Mouse (Mus musculus): ENCODE measurements around the gene Wapl. TPM values are rescaled to one million over a fixed set of nuclear protein-coding genes. Genes with fewer than 3 reads are reported as not detected.

The Wapl gene
- polyA plus RNA-seq, 1 experiment: 10.1 TPM

GRCm38 (mm10) chr14:34684989-34685388 lies 11.3 kb downstream of the Wapl start:
- Histone ChIP-seq H3K27me3 (replicated peaks; ENCODE audit: control insufficient read depth, insufficient read depth, low read length) (no peaks in the 10 kb centered on the region), H3K4me1 (ENCODE audit: control insufficient read depth, insufficient read depth, low read length) (no peaks in the 10 kb centered on the region), H3K4me3 (ENCODE audit: insufficient read depth, low read depth, low read length) (no peak overlapping the region), H3K27ac (ENCODE audit: insufficient read depth, low read depth, low read length) (no peak overlapping the region), H3K36me3 (ENCODE audit: control insufficient read depth, insufficient read depth, low read length) (peaks cover 1% of the 10 kb centered on the region; the same call in 1 of the 2 replicates)
- no peak for DNase-seq
- TF ChIP-seq POLR2A (IDR thresholded peaks at IDR 0.05; ENCODE audit: low read depth, low read length) (no peak), CTCF (conservative IDR thresholded peaks at IDR 0.05; ENCODE audit: insufficient read depth, insufficient read length, low read depth, low read length) (no peak)

DNA sequence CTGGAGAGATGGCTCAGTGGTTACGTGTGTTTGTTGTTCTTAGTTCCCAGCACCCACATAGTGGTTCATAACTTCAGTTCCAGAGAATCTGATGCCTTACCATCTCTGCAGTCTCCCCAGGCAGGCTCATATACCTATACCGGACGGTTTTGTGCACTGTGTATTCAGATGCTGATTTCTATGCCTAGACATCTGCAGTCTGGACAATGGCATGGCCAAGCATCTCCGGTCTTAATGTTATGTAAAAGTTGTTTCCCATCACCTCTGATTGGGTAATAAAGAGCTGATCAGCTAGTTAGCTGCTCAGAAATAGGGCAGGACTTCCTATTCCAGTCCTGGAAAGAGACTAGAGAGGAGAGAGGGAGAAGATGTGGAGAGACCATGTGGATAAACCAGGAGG lies 20.2 kb downstream of the Wapl start:
- H3K4me3 ChIP-seq (ENCODE audit: insufficient read depth, low read depth, low read length): no peak overlapping the region
- TF ChIP-seq CTCF (conservative IDR thresholded peaks at IDR 0.05; ENCODE audit: insufficient read depth, insufficient read length, low read depth, low read length) (no peak), POLR2A (IDR thresholded peaks at IDR 0.05; ENCODE audit: low read depth, low read length) (no peak)
- H3K27me3 ChIP-seq (replicated peaks; ENCODE audit: control insufficient read depth, insufficient read depth, low read length): no peaks in the 10 kb centered on the region
- DNase-seq: no peak
- H3K27ac ChIP-seq (ENCODE audit: insufficient read depth, low read depth, low read length): no peak overlapping the region
- WGBS: 96% methylated on average over 4 of the region's 4 CpGs
- H3K4me1 ChIP-seq (ENCODE audit: control insufficient read depth, insufficient read depth, low read length): no peaks in the 10 kb centered on the region
- peaks cover 2% of the 10 kb centered on the region for H3K36me3 ChIP-seq (ENCODE audit: control insufficient read depth, insufficient read depth, low read length)

DNA sequence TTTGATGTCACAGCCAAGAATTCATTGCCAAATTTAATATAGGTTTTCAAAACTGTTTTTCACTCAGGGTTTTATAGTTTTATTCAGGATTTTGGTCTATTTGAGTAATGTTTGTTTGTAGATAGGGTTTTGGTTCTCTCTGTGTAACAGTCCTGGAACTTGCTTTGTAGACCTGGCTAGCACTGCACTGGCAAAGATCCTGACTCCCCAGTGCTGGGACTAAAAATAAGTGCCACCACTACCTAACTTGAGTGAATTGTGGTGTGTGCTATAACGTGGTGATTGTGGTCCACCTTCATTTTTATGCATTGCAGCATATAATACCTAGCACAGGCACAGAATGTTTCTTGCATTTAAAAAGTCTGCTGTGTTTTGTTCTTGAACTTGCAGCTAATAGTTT lies 23.6 kb downstream of the Wapl start:
- peaks cover 1% of the 10 kb centered on the region for H3K36me3 ChIP-seq (ENCODE audit: control insufficient read depth, insufficient read depth, low read length)

GRCm38 (mm10) chr14:34710209-34710608 lies 36.5 kb downstream of the Wapl start:
- H3K36me3 ChIP-seq (ENCODE audit: control insufficient read depth, insufficient read depth, low read length): no peaks in the 10 kb centered on the region; the same call in 1 of the 2 replicates
- peaks cover 6% of the 10 kb centered on the region; the same call in 1 of the 2 replicates for H3K4me1 ChIP-seq (ENCODE audit: control insufficient read depth, insufficient read depth, low read length)
- TF ChIP-seq POLR2A (IDR thresholded peaks at IDR 0.05; ENCODE audit: low read depth, low read length) (no peak), CTCF (conservative IDR thresholded peaks at IDR 0.05; ENCODE audit: insufficient read depth, insufficient read length, low read depth, low read length) (no peak)
- DNase-seq: no peak
- no peaks in the 10 kb centered on the region for H3K27me3 ChIP-seq (replicated peaks; ENCODE audit: control insufficient read depth, insufficient read depth, low read length)
- no peak overlapping the region for H3K4me3 ChIP-seq (ENCODE audit: insufficient read depth, low read depth, low read length)
- 86% methylated on average over 2 of the region's 2 CpGs for WGBS
- no peak overlapping the region for H3K27ac ChIP-seq (ENCODE audit: insufficient read depth, low read depth, low read length)

More for the DNA sequence above, 23.6 kb downstream of the Wapl start:
- 61% methylated on average over 1 of the region's 1 CpGs for WGBS
- H3K4me3 ChIP-seq (ENCODE audit: insufficient read depth, low read depth, low read length): no peak overlapping the region
- no peak for TF ChIP-seq POLR2A (IDR thresholded peaks at IDR 0.05; ENCODE audit: low read depth, low read length)
- TF ChIP-seq CTCF (conservative IDR thresholded peaks at IDR 0.05; ENCODE audit: insufficient read depth, insufficient read length, low read depth, low read length): no peak
- DNase-seq: no peak
- H3K27me3 ChIP-seq (replicated peaks; ENCODE audit: control insufficient read depth, insufficient read depth, low read length): no peaks in the 10 kb centered on the region
- no peak overlapping the region for H3K27ac ChIP-seq (ENCODE audit: insufficient read depth, low read depth, low read length)
- H3K4me1 ChIP-seq (ENCODE audit: control insufficient read depth, insufficient read depth, low read length): no peaks in the 10 kb centered on the region

DNA sequence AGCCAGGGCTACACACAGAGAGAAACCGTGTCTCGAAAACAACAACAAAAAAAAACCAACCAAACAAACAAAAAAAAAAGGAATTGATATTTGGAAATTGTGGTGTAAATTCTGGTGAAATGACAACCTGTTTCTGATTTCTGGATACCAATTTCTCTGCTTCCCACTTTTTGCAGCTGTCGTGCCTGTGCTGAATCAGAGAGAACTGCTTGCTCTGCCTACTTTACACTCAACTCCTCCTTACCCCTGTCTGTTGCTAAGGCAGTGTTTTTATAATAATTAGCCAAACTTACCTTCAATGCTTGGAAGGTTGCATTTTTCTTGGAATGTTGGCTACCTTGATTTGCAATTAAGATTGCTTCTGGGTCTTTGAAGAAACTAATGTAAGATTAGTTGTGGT lies 38.3 kb downstream of the Wapl start:
- WGBS: 62% methylated on average over 3 of the region's 3 CpGs
- 0 out of 2 replicates have a peak overlapping the region, but pooled peaks have one; percentile 39 for H3K27ac ChIP-seq (ENCODE audit: insufficient read depth, low read depth, low read length)
- peak; percentile 74 for DNase-seq

GRCm38 (mm10) chr14:34712857-34713256 lies 39.1 kb downstream of the Wapl start:
- Histone ChIP-seq H3K27ac (ENCODE audit: insufficient read depth, low read depth, low read length) (no peak overlapping the region; the same call in 1 of the 2 replicates), H3K36me3 (ENCODE audit: control insufficient read depth, insufficient read depth, low read length) (no peaks in the 10 kb centered on the region; the same call in 1 of the 2 replicates), H3K4me3 (ENCODE audit: insufficient read depth, low read depth, low read length) (no peak overlapping the region), H3K4me1 (ENCODE audit: control insufficient read depth, insufficient read depth, low read length) (peaks cover 6% of the 10 kb centered on the region; the same call in 1 of the 2 replicates), H3K27me3 (replicated peaks; ENCODE audit: control insufficient read depth, insufficient read depth, low read length) (no peaks in the 10 kb centered on the region)
- TF ChIP-seq POLR2A (IDR thresholded peaks at IDR 0.05; ENCODE audit: low read depth, low read length) (no peak), CTCF (conservative IDR thresholded peaks at IDR 0.05; ENCODE audit: insufficient read depth, insufficient read length, low read depth, low read length) (no peak)
- WGBS: 32% methylated on average over 3 of the region's 3 CpGs
- DNase-seq: peak; percentile 25

More for the DNA sequence above, 38.3 kb downstream of the Wapl start:
- no peaks in the 10 kb centered on the region for H3K27me3 ChIP-seq (replicated peaks; ENCODE audit: control insufficient read depth, insufficient read depth, low read length)
- H3K36me3 ChIP-seq (ENCODE audit: control insufficient read depth, insufficient read depth, low read length): no peaks in the 10 kb centered on the region; the same call in 1 of the 2 replicates
- peaks cover 6% of the 10 kb centered on the region; the same call in 1 of the 2 replicates for H3K4me1 ChIP-seq (ENCODE audit: control insufficient read depth, insufficient read depth, low read length)
- TF ChIP-seq POLR2A (IDR thresholded peaks at IDR 0.05; ENCODE audit: low read depth, low read length) (no peak), CTCF (conservative IDR thresholded peaks at IDR 0.05; ENCODE audit: insufficient read depth, insufficient read length, low read depth, low read length) (no peak)
- no peak overlapping the region for H3K4me3 ChIP-seq (ENCODE audit: insufficient read depth, low read depth, low read length)

DNA sequence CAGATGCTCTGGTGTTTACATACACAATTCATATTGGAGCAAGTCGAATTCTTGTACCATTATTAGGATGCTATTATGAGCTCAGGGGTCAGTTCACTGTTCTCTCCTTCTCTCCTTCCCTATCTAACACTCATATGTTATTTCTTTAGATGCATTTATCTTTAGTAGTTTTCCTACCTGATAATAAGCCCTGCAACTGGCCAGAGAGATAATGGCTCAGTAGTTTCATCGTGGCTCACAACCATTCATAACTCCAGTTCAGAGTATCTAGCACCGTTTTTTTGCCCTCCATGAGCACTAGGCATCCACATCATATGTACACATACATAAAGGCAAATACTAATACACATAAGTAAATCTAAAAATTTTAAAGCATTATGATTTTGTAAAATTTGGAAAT lies 44.4 kb downstream of the Wapl start:
- WGBS: 91% methylated on average over 3 of the region's 3 CpGs
- no peaks in the 10 kb centered on the region for H3K27me3 ChIP-seq (replicated peaks; ENCODE audit: control insufficient read depth, insufficient read depth, low read length)
- no peaks in the 10 kb centered on the region; the same call in 1 of the 2 replicates for H3K36me3 ChIP-seq (ENCODE audit: control insufficient read depth, insufficient read depth, low read length)
- H3K4me3 ChIP-seq (ENCODE audit: insufficient read depth, low read depth, low read length): no peak overlapping the region
- no peaks in the 10 kb centered on the region for H3K4me1 ChIP-seq (ENCODE audit: control insufficient read depth, insufficient read depth, low read length)
- no peak for DNase-seq
- H3K27ac ChIP-seq (ENCODE audit: insufficient read depth, low read depth, low read length): no peak overlapping the region
- no peak for TF ChIP-seq POLR2A (IDR thresholded peaks at IDR 0.05; ENCODE audit: low read depth, low read length)
- no peak for TF ChIP-seq CTCF (conservative IDR thresholded peaks at IDR 0.05; ENCODE audit: insufficient read depth, insufficient read length, low read depth, low read length)

Data from kidney, adult 2 months (tissue).